Mouse (Mus musculus) retina, postnatal 7 days (tissue): ENCODE results near the gene Ldlr.
A peak's percentile ranks its signal among the peaks of the same experiment; 100 is the strongest.
"Not testable (repeated sequence)": the region's sequence is repeated elsewhere in the genome, so short reads cannot be mapped to it uniquely, and the experiment has no call there.

ENCODE experiments used
- DNase-seq: peaks from one replicate; pipeline ENCODE4 v3.0.0-alpha.2; 2012; ENCODE audit warnings: low read depth, low spot score

Ldlr gene

DNA sequence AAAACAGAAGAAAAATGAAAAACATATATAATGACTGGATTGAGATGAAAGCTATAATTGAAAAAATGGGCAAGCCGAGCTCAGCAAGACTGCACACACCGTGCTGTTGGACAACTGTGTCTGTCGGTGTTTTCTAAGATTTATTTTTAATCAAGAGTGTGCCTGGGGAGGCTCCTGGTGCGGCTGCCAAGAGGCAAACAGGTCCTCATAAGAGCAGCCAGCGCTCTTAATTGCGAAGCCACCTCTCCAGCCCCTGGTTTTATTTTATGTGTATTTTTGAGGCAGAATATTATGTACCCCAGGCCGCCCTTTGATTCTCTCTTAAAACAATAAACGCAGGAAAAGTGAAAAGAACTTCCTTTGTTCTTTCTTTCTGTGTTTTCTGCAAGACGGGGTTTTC lies 65.0 kb downstream of the Ldlr start:
- DNase-seq, result no peak

DNA sequence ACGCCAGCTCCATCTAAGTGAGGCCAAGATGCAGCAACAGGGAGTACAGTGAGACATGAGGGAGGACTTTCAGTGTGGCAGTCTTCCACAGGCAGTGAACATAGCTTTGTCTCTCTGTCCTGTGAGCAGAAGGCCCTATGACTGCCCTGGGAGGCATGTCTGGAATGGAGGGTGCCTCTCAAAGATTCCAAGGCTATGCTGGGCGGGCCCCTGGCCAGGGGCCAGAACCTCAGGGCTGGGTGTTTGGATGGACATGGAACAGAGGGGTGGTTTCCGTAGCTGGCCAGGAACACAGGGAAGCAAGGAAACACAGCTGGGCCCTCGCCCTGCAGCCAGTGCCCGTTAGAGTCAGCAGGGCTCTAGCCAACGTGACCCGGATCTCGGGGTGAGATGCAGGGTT lies 68.6 kb downstream of the Ldlr start:
- DNase-seq, result no peak

DNA sequence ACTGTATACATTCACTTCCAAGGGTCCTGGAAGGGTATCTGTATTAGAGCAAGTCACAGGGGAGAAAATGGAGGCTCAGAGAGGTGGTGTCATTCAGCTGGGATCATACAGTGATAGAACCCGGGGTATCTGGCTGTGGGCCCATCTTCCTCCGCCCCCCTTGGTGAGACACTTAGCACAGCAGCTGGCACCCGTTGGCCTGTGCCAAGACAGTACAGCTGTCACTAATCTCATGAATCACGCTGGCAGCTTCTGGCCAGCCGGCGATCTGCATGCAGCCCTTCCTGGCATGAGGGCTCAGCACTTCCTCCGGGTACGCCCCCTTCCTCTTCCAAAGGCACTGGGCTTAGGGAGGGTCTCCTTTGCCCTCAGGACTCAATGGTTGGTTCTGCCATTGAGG lies 69.4 kb downstream of the Ldlr start:
- DNase-seq, result peak; percentile 50

GRCm38 (mm10) chr9:21793507-21793906 lies 70.2 kb downstream of the Ldlr start:
- DNase-seq, result not testable (repeated sequence)

- no peak for DNase-seq
These were observed 71.1 kb downstream of the Ldlr start for GRCm38 (mm10) chr9:21794344-21794834.

GRCm38 (mm10) chr9:21794925-21795324 lies 71.6 kb downstream of the Ldlr start:
- DNase-seq, result no peak

DNA sequence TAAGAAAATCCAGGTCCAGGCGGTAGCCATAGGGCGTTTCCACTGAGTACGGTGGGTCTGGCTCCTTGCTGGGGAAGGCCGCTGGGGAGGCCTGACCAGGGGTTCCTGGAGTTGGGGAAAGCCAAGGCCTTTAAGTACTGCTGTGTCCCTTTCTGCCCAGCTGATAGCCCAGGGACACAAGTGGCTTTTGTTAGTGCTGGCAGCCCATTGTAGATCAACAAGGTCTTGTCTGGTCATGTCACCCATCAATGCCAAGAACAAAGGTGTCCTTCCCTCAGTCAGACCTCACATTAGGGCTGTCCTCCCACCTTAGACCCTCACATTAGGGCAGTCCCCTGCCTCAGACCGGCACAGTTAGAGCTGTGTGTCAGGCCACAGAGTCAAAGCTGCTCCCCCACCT lies 72.3 kb downstream of the Ldlr start:
- DNase-seq, result no peak

- DNase-seq, result no peak
These were observed 73.0 kb downstream of the Ldlr start for GRCm38 (mm10) chr9:21796259-21796658.

GRCm38 (mm10) chr9:21796919-21797318 lies 73.6 kb downstream of the Ldlr start:
- DNase-seq, result no peak

- DNase-seq, result no peak
These were observed 74.7 kb downstream of the Ldlr start for GRCm38 (mm10) chr9:21797921-21798344.

DNA sequence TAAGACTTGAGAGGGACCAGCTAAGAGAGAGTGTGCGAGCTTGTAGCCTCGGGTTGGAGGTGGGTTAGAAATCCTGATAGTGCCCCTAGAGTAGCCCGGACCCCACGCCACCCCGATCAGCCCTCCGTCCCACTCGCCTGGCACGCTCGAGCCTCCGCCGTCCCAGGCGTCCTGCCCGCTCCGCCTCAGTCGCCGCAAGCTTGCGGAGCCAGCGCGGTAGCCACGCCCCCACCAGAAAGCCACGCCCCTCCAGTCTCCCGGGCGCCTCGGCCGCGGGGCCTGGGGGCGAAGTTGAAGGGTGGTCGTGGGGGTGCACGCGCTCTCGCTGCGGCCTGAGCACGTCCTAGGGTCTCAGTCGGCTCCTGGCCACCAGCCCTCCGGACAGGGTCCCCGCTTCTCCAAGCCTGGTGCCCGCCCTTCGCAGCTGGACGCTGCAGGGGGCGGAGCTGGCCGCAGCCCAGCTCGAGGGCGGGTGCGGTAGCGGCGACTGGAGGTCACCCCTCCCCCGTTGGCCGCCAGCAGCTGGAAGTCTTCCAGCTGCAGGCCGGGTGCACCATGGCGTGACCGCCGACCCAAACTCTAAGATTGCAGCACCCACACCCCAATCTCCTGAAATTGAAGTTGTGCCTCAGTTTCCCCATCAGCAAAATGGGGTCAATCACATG lies 75.2 kb downstream of the Ldlr start, which contains the start of gene Kank2:
Gene Kank2, minus strand, starts transcription at position 400 of the 665 bp plus-strand sequence.
- peak; percentile 49 for DNase-seq

- DNase-seq, result no peak
These were observed 75.7 kb downstream of the Ldlr start for GRCm38 (mm10) chr9:21799010-21799350.
